Mouse (Mus musculus) gastrocnemius, postnatal 10 days (tissue): ENCODE data around the gene Calr4. TPM values are rescaled to one million over a fixed set of nuclear protein-coding genes. Genes with fewer than 3 reads are reported as not detected.
A peak's percentile ranks its signal among the peaks of the same experiment; 100 is the strongest.

Experiments
- DNase-seq: peaks from one replicate; pipeline ENCODE4 v3.0.0; 2021; ENCODE audit warnings: mixed read lengths
- long read RNA-seq, 2 experiments: library from polyadenylated mRNA; stranded (forward); transcript quantifications; one replicate each; pipeline ENCODE4 v2.0.0; 2021
- total RNA-seq, 2 experiments: library from RNA; stranded (reverse); gene quantifications; 2 replicates each; pipeline ENCODE4 v1.2.3; 2021

Calr4 gene
- not detected for total RNA-seq
- long read RNA-seq, experiment 1, partial matches to known transcripts, result 0 of 1 reads
- long read RNA-seq, experiment 1, other reads (novel, unspliced or antisense), result 1 of 1 reads
- long read RNA-seq, experiment 2, result 0 reads

DNA sequence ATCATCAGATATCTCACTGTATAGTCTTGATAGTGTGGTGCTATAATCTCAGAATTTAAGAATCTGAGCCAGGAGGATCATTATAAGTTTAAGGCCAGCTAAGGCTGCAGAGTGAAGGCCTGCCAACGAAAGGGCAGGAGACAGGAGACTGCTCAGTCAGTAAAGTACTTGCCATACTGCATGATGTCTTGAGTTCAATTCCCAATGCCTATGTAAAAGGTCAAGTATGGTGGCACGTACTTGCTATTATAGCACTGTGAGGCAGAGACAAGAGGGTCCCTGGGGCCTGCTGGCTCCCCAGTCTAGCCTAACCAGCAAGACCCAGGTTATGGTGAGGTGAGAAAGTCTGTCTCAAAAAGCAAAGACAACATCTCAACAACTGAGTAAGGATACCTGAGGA, at the start of gene Calr4:
Gene Calr4 (plus strand): TSS at position 301 of the 400 bp plus-strand sequence.
- no peak for DNase-seq

DNA sequence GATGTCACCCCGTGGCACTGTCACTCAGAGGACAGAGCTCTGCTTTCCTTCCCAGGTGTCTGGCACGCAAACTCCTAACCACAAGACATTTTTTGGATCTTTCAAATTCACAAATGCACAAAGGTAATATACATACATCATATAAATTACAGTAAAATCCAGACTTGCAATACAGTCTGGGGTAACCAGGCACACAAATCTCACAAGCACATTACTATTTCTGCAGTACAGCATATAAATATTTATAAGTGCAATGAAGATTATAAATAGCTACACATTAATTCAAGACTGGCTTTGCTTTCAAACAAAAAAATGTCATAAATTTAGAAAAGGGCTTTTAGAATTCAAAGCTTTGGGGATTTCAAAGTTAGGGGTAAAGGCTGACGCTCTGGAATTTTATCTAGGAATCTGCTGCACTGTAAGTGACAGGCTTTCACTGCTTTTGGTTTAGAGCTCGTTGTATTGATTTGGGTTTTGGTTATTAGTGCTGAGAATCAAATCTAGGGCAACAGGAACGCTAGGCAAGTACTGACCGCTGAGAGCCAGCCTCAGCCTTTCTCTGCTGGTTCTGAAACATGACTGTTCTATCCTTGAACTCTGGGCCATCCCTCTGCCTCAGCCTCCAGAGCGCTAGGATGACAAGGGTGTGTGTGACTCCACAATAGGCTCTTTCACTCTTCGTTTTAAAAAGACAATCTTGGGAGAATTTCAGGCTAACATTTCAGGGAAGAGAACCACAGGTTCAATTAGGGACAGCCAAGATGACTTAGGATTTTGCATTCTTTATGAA, 48.5 kb upstream of the Calr4 start:
- DNase-seq, result no peak

DNA sequence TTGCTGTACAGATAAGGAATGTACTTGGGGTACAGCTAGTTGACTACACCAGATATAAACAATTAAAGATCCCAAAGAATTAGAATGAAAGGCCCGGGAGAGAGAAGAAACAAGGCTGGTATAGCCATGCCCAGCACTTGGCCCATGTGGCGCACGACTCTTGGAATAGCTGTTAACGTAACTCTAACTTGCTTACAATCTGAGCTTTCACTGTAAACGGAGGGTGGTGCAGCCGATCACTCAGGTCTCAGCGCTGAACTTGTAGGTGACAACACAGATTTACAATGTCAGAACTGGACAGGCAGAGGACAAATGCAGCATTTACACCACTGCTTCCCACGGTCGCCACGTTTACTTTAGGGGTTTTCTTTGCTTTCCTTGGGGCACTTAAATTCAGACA, 42.7 kb upstream of the Calr4 start:
- no peak for DNase-seq

DNA sequence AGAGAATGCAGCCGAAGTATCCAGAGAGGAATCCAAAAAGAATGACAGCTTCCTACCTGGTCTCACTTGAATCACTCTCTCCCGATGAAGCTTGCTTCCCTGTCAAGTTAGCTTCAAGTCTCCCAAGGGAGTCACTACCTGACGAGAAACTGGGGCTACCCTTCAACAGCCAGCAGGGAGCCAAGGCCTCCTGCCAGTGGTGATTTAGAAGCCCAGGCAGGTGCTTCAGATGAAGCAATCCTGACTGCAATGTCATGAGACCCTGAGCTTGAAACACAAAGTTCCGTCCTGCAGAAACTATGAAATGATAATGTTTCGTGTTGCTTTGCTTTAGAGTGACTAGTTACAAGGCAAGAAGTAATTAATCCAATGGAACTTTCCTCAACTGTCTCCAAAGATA, 40.4 kb upstream of the Calr4 start:
- no peak for DNase-seq

DNA sequence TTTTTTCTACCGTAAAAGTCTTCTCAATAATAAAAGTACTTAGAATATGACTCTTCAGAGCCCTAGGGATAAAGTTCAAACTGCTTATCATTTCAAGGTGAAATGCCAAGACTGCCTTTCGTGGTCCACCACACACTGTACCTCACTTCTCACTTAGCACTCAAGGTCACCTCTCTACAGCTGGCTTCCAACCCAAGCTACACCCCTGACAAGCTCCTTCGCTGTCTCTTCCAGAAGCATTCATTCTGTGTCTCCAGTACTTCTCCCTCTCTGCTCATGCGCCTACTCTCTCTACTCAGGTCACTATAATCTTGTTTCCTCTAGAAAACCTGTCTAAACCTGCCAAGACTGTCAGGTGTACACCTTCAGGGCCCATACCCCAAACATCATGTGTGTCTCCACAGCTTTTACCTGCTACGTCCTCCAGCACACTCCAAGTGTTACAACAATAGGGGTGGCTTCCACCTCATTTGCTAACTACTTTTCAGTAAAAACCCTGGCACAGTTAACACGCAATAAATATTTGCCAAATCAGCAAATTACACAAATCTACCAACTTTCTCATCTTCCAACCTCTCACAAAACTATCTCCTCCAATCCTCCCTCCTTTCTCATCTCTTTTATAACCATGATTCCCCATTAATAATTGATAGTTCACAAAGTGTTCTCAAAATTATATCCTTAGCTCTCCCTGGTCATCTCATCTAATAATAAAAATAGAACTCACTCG, 38.2 kb upstream of the Calr4 start:
- DNase-seq, result no peak

DNA sequence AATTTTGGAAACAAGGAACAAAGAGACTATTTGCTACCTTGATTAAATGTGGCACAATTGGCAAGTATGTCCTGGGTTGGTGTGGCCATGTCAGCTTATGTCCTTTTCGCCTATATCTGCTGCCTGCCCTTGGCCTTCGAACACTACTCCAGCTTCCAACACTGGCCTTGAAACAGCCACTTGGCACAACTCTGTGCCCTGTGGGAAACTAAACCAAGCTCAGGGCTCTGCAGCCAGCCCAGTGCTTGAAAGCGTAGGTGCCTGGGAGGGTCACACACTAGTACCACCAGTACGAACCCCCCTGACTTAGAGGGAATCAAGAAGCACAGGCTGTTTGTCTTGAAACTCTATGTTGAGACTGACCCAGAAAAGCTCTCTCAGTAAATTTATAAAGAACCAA, 35.2 kb upstream of the Calr4 start:
- no peak for DNase-seq

DNA sequence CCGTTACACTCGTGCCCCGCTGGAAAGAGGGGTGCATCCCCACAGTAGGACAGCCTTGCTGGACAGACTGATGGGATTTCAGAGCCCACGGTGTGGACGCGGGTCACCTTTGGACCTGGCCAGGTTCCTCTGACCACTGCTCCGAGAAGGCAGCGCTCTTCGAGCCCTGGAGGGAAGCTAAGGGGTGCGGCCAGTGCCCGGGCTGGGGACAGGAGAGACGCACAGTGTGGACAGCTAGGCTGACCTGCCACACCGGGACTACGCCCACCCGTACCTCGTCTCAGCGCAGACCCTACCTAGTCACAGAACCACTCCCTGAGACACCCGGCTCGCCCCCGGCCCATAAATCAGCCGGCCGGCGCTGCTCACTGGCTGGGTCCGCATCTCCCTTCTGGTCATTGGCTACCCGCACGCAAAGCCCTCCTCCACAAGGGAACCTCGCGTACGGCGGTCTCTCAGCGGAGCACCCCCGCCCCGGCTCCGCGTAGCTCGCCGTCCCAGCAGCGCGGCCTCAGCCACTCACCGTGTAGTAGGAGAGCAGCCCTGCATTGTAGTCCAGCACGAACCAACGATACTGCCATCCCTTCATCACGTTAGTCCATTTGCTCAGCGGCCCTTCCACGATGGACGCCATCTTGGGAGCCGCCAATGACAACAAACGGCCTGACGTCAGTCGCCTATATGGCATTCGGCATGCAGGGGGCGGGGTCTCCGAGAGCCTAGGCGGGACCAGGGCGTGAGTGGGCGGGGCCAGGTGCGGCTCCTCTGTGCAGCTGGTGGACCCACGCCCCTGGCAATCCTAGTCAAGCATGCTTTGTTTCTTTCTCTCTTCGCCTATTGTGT, 32.5 kb upstream of the Calr4 start, which contains the start of gene Osbpl9:
Gene Osbpl9 (minus strand): TSS at position 691 of the 843 bp plus-strand sequence.
- peak; percentile 98 for DNase-seq

DNA sequence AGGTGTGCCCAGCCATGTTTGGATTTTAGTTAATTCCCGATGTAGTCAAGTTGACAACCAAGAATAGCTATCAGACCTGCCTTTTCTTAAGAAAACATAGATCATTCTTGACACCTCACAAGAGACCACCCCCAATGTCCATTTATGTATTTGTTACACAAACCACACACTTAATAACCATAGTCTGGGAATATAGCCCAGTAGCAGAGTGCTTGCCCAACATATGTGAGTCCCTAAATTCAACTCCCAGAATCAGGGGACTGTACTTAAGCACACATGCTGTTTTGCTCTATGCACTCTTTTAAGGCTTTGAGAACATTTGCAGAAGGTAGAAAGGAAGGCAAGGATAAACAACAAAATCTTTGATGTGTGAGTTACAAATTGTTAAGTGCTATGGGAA, 30.4 kb upstream of the Calr4 start:
- no peak for DNase-seq

DNA sequence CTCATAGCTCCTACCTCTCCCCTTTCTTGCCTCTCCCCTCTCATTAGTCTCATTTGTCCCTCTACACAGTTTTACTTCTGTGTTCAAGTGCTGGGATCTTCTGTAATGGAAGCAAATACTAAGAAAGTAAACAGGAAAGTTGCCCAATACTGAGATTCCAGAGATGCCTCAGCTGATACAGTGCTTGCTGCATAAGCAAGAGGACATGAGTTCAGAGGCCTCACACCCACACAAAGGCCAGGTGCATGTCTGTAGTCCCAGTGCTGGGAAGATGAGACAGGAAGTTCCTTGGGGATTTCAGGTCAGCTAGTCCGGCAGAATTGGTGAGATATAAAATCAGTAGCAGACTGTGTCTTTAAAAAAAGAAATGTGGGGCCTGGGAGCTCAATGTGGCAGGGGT, 29.9 kb upstream of the Calr4 start:
- DNase-seq, result no peak

DNA sequence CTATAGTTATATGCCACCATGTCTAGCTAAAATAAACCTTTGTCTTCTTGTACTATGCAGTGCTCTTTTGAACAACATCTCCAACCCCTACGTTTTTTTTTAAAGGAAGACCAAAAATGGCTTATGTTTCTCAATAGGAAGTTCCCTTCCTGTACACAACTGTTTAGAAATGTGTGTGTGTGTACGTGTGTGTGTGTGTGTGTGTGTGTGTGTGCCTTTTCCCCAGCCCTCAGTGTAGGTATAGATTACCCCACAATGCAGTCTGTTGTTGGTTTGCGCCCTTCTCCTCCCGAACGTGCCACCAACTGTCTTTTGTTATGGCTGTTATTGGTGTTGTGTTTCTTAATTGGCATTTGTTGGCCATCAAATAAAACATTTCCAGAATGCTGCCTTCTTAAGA, 26.8 kb upstream of the Calr4 start:
- no peak for DNase-seq

DNA sequence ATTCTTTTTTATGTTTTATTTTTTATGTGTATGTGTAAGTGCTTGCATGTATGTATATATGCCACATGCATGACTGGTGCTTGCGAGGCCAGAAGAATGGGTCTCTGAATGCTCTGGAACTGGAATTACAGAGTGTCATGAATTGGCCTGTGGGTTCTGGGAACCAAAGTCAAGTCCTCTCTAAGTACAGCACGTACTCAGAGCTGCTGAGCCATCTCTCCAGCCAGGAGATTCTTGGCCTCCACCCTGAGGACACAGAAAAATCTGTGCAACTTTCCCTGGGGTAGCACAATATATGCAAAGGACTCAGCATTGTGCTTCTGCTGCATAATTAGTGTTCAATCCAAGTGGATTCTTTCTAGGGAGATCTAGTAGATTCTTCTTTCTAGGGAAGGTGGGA, 24.0 kb upstream of the Calr4 start:
- DNase-seq, result no peak

DNA sequence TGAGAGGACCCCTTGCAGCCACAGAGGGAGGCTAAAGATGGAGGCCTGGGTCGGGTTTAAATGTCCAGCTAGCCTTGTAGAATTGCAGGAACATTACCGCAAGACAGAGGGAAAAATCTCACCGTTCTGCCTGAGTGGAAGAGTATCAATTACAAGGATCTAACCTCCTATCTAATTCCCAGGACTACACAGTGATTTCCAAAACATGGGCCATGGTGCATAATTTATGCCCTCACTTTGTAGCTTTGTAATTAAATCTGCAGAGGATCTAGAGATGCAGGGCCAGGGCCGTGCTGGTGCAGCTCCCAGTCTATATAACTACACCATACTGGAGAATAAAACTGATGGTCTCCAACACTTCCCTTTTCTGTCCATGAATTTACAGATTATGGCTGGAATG, 23.4 kb upstream of the Calr4 start:
- no peak for DNase-seq

DNA sequence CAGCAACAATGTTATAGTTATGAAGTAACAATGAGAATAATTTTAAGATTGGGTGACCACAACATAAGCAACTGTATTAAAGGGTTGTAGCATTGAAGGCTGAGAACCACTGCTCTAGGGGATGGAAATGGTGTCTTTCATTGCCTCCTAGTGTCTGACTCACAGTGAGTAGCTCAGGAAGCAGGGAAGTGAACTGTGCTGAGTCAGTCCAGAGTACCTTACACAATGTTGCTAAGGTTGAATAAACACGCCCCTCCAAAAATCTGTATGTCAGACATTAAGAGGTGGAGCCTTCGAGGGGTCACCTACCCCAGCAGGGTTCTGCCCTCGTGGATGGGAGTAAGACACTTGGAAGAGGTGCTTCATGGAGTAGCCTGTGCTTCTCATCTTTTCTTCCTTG, 20.3 kb upstream of the Calr4 start:
- no peak for DNase-seq

DNA sequence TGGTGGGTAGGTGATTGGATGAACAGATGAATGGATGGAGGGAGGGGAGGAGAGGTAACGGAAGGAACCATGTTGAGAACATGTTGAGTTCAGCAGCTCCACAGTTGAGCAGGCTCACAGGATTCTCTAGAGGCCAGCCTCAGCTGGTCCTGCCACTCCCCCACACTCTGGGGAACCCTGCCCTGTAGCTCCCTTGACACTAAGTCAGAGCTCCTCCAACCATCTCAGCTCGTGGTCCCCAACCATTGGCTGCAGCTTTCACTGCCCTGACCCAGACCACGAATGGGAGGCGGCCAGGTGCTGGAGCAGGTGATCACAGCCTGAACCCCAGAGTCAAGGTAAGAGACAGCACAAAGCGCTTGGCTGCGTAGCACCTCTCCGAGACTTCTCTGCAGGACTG, 16.3 kb upstream of the Calr4 start:
- no peak for DNase-seq

DNA sequence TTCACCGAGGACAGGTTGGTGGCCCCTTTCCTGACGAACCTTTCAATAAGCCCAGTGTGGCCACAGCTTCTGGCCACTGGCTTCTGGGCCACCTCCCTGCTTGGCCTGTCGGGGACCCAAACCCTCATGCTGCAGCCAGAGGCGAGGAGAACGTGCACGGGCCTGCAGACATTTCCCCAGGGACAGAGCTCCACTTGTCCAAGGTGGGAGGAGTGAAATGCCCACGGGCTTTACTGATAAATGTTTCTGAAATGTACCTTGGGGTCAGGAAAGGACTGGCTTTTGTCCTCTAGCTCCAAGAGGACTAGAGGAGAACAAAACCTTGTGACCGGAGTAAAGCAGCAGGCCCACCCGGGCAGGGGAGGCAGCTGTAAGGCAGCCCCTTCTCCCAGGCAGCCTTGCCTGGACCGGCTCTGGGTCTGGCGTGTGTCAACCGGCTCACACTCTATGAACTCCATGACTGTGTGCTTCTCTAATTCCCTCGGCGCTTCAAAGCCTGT, 13.8 kb upstream of the Calr4 start:
- no peak for DNase-seq

DNA sequence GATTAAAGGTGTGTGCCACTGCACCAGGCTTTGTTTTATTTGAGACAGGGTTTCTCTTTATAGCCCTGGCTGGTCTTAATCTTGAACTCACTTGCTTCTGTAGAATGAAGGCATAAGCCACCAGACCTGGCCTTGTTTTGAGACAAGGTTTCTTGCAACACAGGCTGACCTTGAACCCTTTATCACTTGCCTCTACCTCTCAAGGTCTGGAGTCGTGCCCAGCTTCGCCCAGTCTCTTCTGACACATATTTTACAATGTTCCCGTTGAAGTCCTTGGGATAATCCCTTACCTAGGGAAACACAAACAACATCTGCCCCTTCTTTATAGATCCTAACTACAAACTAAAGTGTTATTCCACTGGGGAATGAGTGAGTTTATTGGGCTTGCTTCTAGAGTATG, 12.3 kb upstream of the Calr4 start:
- DNase-seq, result no peak

DNA sequence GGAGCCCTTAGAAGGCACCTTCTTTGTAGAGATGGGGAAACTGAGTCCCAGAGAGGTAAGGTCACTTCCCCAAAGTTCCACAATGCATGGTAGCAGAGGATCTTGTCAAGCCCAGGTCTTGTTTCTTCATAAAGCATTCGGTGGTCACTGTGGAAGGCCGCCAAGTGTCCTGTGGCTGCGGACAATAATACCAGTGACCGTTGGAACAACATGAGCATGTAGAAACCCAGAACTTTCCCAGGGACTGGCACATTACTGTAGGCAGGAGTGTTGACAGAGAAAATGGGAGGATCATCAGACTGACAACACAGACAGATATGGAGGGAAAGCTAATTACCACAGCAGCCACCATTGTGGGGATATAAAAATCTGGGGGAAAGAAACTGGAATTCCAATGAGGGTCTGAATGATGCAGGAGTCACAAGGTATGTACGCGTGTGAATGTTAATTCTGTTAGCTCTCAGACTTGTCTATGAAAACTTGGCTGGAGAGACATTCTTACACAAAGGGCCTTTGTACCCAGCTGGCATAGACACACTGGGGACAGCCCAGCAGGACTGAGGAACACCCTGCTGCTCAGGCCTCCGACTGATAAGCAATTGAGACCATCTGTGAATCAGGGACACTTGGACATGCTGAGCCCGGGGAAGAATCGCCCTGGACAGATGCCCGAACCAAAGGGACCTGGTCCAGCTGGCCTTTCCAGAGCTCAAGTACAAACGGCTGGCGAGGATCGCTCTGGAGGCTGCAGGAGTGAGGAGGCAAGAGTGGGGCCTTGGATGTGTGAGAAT, 9.3 kb upstream of the Calr4 start:
- peak; percentile 93 for DNase-seq

DNA sequence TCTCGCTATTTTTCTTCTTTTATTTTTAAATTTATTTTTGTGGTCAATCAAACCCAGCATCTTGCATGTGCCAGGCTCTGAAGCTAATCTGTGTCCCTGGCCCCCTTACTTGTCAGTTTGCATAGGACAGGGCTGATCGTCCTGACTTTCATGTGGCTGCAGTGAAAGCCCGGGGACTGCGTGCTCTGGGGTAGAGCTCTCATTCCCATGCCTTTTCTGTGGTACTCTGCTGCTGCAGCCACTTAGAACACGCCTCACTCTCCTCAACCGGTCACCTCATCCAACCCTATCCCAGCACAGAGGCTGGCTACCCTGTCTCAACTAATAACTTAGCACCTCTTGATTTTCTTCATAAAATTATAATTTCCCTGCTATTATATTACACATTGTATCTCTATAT, 8.7 kb upstream of the Calr4 start:
- no peak for DNase-seq

DNA sequence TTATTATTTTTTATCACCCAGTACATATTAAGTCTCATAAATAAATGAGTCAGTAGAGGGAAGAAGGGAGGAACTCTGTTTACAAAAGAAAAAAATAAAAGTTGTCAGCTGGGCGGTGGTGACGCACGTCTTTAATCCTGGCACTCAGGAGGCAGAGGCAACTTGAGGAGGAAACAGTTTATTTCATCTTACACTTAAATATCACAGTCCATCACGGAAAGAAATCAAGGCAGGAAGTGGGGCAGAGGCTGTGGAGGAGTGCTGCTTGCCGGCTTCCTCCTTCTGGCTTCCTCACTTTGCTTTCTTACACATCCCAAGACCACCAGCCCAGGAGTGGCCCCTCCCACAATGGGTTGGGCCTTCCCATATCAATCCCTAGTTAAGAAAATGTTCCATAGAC, 8.2 kb upstream of the Calr4 start:
- no peak for DNase-seq

DNA sequence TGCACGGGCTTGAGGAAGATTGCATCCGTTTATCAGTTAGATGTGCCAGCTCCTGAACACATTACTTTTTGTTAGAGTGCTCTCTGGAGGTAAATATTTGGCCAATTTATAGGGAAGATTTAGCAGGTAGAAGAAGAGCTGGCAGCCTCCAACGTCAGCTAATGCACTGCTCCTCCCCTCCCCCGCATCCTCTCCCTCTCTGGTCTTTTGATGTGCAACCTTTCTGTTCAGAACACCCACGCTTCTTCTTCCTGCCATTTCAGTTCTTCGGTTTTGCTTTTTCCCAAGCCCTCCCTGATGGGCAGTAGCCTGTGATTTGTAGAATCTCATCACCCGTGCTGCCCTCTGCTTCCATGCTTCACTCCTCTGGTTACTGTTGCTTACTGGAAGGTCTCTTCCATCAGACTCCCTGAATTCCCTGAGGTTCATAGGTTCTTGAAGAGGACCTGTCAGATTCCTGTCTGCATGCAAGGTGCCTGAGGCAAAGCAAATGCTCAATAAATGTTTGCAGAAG, 4.5 kb upstream of the Calr4 start:
- DNase-seq, result no peak

DNA sequence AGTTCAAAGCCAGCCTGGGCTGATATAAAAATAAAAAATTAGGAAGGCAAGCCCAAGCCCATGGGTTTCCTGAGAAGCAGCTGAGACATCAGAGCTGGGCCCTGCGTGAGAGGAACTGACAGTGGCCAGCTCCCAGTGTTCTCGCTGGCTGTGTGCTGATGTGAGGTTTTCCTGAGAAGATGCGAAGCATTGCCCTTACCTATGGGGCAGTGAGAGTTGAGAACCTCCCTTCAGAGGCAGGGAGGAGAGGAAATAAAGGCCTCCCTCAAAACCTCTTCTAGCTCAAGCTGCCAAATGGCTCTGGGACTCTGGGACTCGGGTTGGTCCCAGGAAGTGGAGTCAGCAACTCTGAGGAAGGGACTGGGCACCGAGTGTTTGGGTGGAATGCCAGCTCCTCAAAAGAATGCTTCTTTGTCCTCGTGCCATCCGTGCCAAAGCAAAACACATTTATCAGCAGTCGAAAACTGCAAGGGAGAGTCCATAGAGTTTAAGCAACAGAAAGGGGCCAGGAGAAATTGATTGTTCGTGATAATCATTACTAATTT, 593 bp downstream of the Calr4 start:
- DNase-seq, result no peak
